Mouse (Mus musculus) adrenal gland, postnatal 10 days (tissue): Measurements from ENCODE around the gene Olfr583. TPM values are rescaled to one million over a fixed set of nuclear protein-coding genes. Genes with fewer than 3 reads are reported as not detected.

Experiments used
- DNase-seq: peaks from one replicate; pipeline ENCODE4 v3.0.0; 2021; ENCODE audit warnings: mixed read lengths
- long read RNA-seq, 2 experiments: library from polyadenylated mRNA; stranded (forward); transcript quantifications; one replicate each; pipeline ENCODE4 v2.0.0; 2021
- total RNA-seq, 2 experiments: library from RNA; stranded (reverse); gene quantifications; 2 replicates each; pipeline ENCODE4 v1.2.3; 2021

Gene Olfr583
- total RNA-seq, result not detected
- long read RNA-seq, experiment 1, result 0 reads
- long read RNA-seq, experiment 2, result 0 reads

- DNase-seq, result no peak
Measured at GRCm38 (mm10) chr7:103051000-103051399, at the start of gene Olfr583. TSS of gene Olfr583 (plus strand) at chr7:103051300.

GRCm38 (mm10) chr7:103037724-103038123 is 13.4 kb upstream of the Olfr583 start, which contains the start of gene Olfr582:
TSS of gene Olfr582 (plus strand) at chr7:103038024.
- DNase-seq, result no peak

- no peak for DNase-seq
Measured at GRCm38 (mm10) chr7:103081585-103081984, 30.5 kb downstream of the Olfr583 start, which contains the start of gene Olfr584. TSS of gene Olfr584 (plus strand) at chr7:103081885.

DNA sequence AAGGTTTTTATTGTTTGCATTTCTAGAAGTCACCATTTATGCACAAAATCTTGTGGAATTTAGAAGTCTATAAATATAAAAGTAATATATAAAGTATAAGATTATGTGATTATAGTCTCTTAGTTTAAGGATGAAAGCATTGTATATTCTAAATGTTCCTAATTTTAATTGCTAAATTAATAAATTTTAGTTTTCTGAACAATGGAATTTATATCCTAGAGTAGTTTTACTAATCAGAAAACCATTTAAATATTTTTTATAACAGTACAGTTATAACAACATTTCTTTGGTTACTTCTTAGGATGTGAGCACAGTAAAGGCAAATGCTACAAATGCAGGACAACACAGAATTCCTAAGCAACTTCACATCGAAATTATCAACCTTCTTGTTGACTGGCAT is 46.3 kb downstream of the Olfr583 start, which contains the start of gene Olfr585:
Gene Olfr585, plus strand, starts transcription at position 301 of the 400 bp plus-strand sequence.
- DNase-seq, result no peak

Other genes with a start within 250 kb of the Olfr583 start
- gene Olfr564, start 247.8 kb upstream of the Olfr583 start, total RNA-seq, result not detected
- not detected for gene Olfr566, start 192.5 kb upstream of the Olfr583 start, total RNA-seq
- gene Olfr568, start 174.2 kb upstream of the Olfr583 start, total RNA-seq, result not detected
- not detected for gene Olfr569, start 160.4 kb upstream of the Olfr583 start, total RNA-seq
- gene Olfr570, start 156.7 kb upstream of the Olfr583 start, total RNA-seq, result not detected
- not detected for gene Olfr571, start 133.8 kb upstream of the Olfr583 start, total RNA-seq
- not detected for gene Olfr572, start 126.9 kb upstream of the Olfr583 start, total RNA-seq
- not detected for gene Olfr573-ps1, start 108.7 kb upstream of the Olfr583 start, total RNA-seq
- not detected for gene Olfr574, start 102.8 kb upstream of the Olfr583 start, total RNA-seq
- not detected for gene Olfr575, start 92.5 kb upstream of the Olfr583 start, total RNA-seq
- gene Olfr576, start 88.6 kb upstream of the Olfr583 start, total RNA-seq, result not detected
- gene Olfr577, start 75.4 kb upstream of the Olfr583 start, total RNA-seq, result not detected
- not detected for gene Olfr578, start 62.0 kb upstream of the Olfr583 start, total RNA-seq
- gene Olfr582, start 13.3 kb upstream of the Olfr583 start, total RNA-seq, result not detected
- not detected for gene Olfr584, start 30.6 kb downstream of the Olfr583 start, total RNA-seq
- gene Olfr585, start 46.4 kb downstream of the Olfr583 start, total RNA-seq, result not detected
- gene Olfr586, start 74.3 kb downstream of the Olfr583 start, total RNA-seq, result not detected
- not detected for gene Olfr588-ps1, start 89.6 kb downstream of the Olfr583 start, total RNA-seq
- not detected for gene Olfr589, start 105.1 kb downstream of the Olfr583 start, total RNA-seq
- gene Olfr591, start 127.0 kb downstream of the Olfr583 start, total RNA-seq, result not detected
- gene Olfr592, start 133.5 kb downstream of the Olfr583 start, total RNA-seq, result not detected
- gene Olfr593, start 160.6 kb downstream of the Olfr583 start, total RNA-seq, result not detected
- gene Olfr594, start 165.7 kb downstream of the Olfr583 start, total RNA-seq, result not detected
- gene Usp17ld, start 201.2 kb downstream of the Olfr583 start, total RNA-seq, result not detected